17 mouse cellular contexts compared by ENCODE assay signal in the genomic region with DNA sequence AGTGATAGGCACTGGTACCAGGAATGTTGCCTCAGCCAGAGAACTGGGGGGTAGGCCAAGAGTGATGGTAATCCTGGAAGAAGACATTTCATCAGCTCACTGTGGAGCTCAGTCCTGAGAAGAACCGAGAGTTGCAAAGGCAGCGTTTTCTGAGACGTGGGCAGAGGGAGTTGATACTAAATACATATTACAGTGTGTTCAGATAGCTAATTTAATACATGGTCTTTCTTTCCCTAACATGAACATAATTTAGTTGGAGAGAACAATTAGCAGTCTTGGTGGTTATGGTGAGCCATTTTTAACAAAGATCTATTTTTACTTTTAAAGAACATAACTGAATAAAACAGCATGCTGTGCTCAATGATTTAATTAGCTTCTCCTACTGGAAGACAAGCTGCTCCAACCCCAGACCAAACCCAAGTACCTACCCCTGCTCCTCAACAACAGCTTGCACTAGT. TPM values are rescaled to one million over a fixed set of nuclear protein-coding genes. Genes with fewer than 3 reads are reported as not detected.
A peak's percentile ranks its signal among the peaks of the same experiment; 100 is the strongest.
DNase-seq lines count a peak whose midpoint lies in the region; ATAC-seq and TF ChIP-seq lines count a peak whose summit lies in the region.
"Had no signal": no experiment of that assay in that cellular context is flagged by ENCODE, and none has a peak within 500 bp of the region (broad histone marks: within the 10 kb centered on the region; RNA-seq: fewer than 3 reads in every experiment).

No protein-coding gene starts in this region.

- no peak for TF ChIP-seq POLR2A in embryonic fibroblast, embryonic 13.5 days (IDR thresholded peaks at IDR 0.05; ENCODE audit: low read depth, low read length)
- no peak for TF ChIP-seq POLR2A in kidney, adult 2 months (IDR thresholded peaks at IDR 0.05; ENCODE audit: low read depth, low read length)

- TF ChIP-seq CTCF in embryonic fibroblast, embryonic 13.5 days (IDR thresholded peaks at IDR 0.05; ENCODE audit: borderline replicate concordance, insufficient read depth, low read length) = no peak
- TF ChIP-seq CTCF in kidney, adult 2 months (conservative IDR thresholded peaks at IDR 0.05; ENCODE audit: insufficient read depth, insufficient read length, low read depth, low read length) = no peak

- 0 out of 2 replicates have a peak overlapping the region, but pooled peaks have one; percentile 62 for H3K27ac ChIP-seq in hindbrain, embryonic 10.5 days
- H3K27ac ChIP-seq in hindbrain, embryonic 11.5 days (ENCODE audit: low read depth, low read length) = no peak overlapping the region
- H3K27ac ChIP-seq in embryonic fibroblast, embryonic 13.5 days (ENCODE audit: insufficient read depth, low read length) = peak overlapping the region; percentile 98
- no peak overlapping the region for H3K27ac ChIP-seq in kidney, adult 2 months (ENCODE audit: insufficient read depth, low read depth, low read length)
- H3K27ac ChIP-seq: neural tube, embryonic 15.5 days had no signal

- WGBS in hindbrain, embryonic 10.5 days = 63% methylated on average over 3 of the region's 3 CpGs
- 64% methylated on average over 3 of the region's 3 CpGs for WGBS in hindbrain, embryonic 11.5 days
- 85% methylated on average over 3 of the region's 3 CpGs for WGBS in kidney, adult 2 months

- H3K4me1 ChIP-seq in hindbrain, embryonic 10.5 days (replicated peaks) = peaks cover 11% of the 10 kb centered on the region
- no peaks in the 10 kb centered on the region for H3K4me1 ChIP-seq in hindbrain, embryonic 11.5 days (replicated peaks; ENCODE audit: control insufficient read depth, insufficient read depth, low read length)
- H3K4me1 ChIP-seq in embryonic fibroblast, embryonic 13.5 days (ENCODE audit: control insufficient read depth, insufficient read depth, low read length) = peaks cover 11% of the 10 kb centered on the region
- no peaks in the 10 kb centered on the region for H3K4me1 ChIP-seq in kidney, adult 2 months (ENCODE audit: control insufficient read depth, insufficient read depth, low read length)
- H3K4me1 ChIP-seq: megakaryocyte, embryonic 14.5 days; neural tube, embryonic 15.5 days had no signal

- H3K27me3 ChIP-seq in hindbrain, embryonic 10.5 days (ENCODE audit: insufficient read depth, poor library complexity, severe bottlenecking) = no peaks in the 10 kb centered on the region
- no peaks in the 10 kb centered on the region; the same call in 1 of the 2 replicates for H3K27me3 ChIP-seq in hindbrain, embryonic 11.5 days (ENCODE audit: control insufficient read depth, insufficient read depth, low read length)
- H3K27me3 ChIP-seq in kidney, adult 2 months (replicated peaks; ENCODE audit: control insufficient read depth, insufficient read depth, low read length) = no peaks in the 10 kb centered on the region
- H3K27me3 ChIP-seq: CH12.LX; limb, embryonic 15.5 days; megakaryocyte, embryonic 14.5 days; neural tube, embryonic 15.5 days had no signal

- no peak overlapping the region for H3K4me2 ChIP-seq in hindbrain, embryonic 11.5 days (replicated peaks; ENCODE audit: low read depth, low read length)
- H3K4me2 ChIP-seq: heart, embryonic 11.5 days; limb, embryonic 15.5 days; neural tube, embryonic 15.5 days had no signal

- H3K9ac ChIP-seq in hindbrain, embryonic 11.5 days (ENCODE audit: low read depth, low read length) = no peak overlapping the region
- H3K9ac ChIP-seq: limb, embryonic 15.5 days; neural tube, embryonic 15.5 days had no signal

- H3K4me3 ChIP-seq in hindbrain, embryonic 10.5 days = no peak overlapping the region
- H3K4me3 ChIP-seq in hindbrain, embryonic 11.5 days (ENCODE audit: low read depth, low read length) = no peak overlapping the region
- no peak overlapping the region for H3K4me3 ChIP-seq in embryonic fibroblast, embryonic 13.5 days (ENCODE audit: insufficient read depth, low read length)
- H3K4me3 ChIP-seq in kidney, adult 2 months (ENCODE audit: insufficient read depth, low read depth, low read length) = no peak overlapping the region
- H3K4me3 ChIP-seq: limb, embryonic 15.5 days; megakaryocyte, embryonic 14.5 days; neural tube, embryonic 15.5 days had no signal

- no peaks in the 10 kb centered on the region for H3K9me3 ChIP-seq in hindbrain, embryonic 10.5 days
- H3K9me3 ChIP-seq in hindbrain, embryonic 11.5 days (ENCODE audit: control insufficient read depth, low read length) = no peaks in the 10 kb centered on the region
- H3K9me3 ChIP-seq: limb, embryonic 15.5 days; megakaryocyte, embryonic 14.5 days; neural tube, embryonic 15.5 days had no signal

- ATAC-seq in hindbrain, embryonic 11.5 days (ENCODE audit: low FRiP score) = no peak
- ATAC-seq in inflammation-experienced regulatory T-cells, adult 6 months = no peak

- no peaks in the 10 kb centered on the region for H3K36me3 ChIP-seq in hindbrain, embryonic 10.5 days
- no peaks in the 10 kb centered on the region for H3K36me3 ChIP-seq in hindbrain, embryonic 11.5 days (ENCODE audit: control insufficient read depth, insufficient read depth, low read length)
- H3K36me3 ChIP-seq in kidney, adult 2 months (ENCODE audit: control insufficient read depth, insufficient read depth, low read length) = no peaks in the 10 kb centered on the region
- H3K36me3 ChIP-seq: limb, embryonic 15.5 days had no signal

- no peak for DNase-seq in hindbrain, embryonic 10.5 days (ENCODE audit: low spot score)
- DNase-seq in hindbrain, embryonic 11.5 days (ENCODE audit: low spot score) = no peak
- DNase-seq in right cerebral cortex, adult 2 months (ENCODE audit: low spot score in 2 of 2) = peak; percentile 51 to 57
- DNase-seq in right cerebral cortex, postnatal 4 days = no peak
- no peak for DNase-seq in kidney, adult 2 months
- DNase-seq: adrenal gland, adult 2 months; gastrocnemius, postnatal 14 days; kidney, postnatal 14 days; lung, adult 2 months; thymus, postnatal 4 days had no signal

RNA-seq across cellular contexts. Expression of gene Ptn, which starts 33.0 kb away (rescaled TPM):
- 232 and 295 TPM in 2 replicates for polyA plus RNA-seq in hindbrain, embryonic 10.5 days (2016; fragmentation: Nextera tagmentation; extraction: Ambion mirVana)
- polyA plus RNA-seq in hindbrain, embryonic 11.5 days (2014; fragmentation: Nextera tagmentation; extraction: Ambion mirVana) = 385 and 413 TPM in 2 replicates
- 706 and 1,598 TPM in 2 replicates for polyA plus RNA-seq in embryonic fibroblast, embryonic 13.5 days (2011; ENCODE audit: insufficient read length, low read depth, missing spikeins)
- polyA plus RNA-seq in kidney, adult 2 months (2012; rRNA removed) = 1.6 TPM in 2 replicates
- under 1 TPM in 1 of 3 experiments, not detected in 2; 0.38 TPM for polyA plus RNA-seq in inflammation-experienced regulatory T-cells, adult 6 months (2017; shearing (Covaris generic))

Comparison
In these comparisons a context has a peak if more than half of its experiments do, and no peak if none do; other contexts are left out.
1. DNase-seq: peak in right cerebral cortex, adult 2 months (2 of 2); none in hindbrain, embryonic 10.5 days (single experiment), hindbrain, embryonic 11.5 days (single experiment), right cerebral cortex, postnatal 4 days (single experiment) and kidney, adult 2 months (single experiment).
2. H3K27ac ChIP-seq: peak in hindbrain, embryonic 10.5 days (single experiment) and embryonic fibroblast, embryonic 13.5 days (single experiment); none in hindbrain, embryonic 11.5 days (single experiment) and kidney, adult 2 months (single experiment).
3. RNA of gene Ptn, which starts 33.0 kb away (polyA plus RNA-seq): 706 to 1,598 TPM in embryonic fibroblast, embryonic 13.5 days, 385 to 413 TPM in hindbrain, embryonic 11.5 days and 232 to 295 TPM in hindbrain, embryonic 10.5 days; 1.6 TPM in kidney, adult 2 months and 0.38 TPM in inflammation-experienced regulatory T-cells, adult 6 months; every median in the first group is over 10 times any median in the second.